Mouse (Mus musculus): ENCODE results near the gene Mrgprg. TPM values are rescaled to one million over a fixed set of nuclear protein-coding genes. Genes with fewer than 3 reads are reported as not detected.
A peak's percentile ranks its signal among the peaks of the same experiment; 100 is the strongest.

The Mrgprg gene
- polyA plus RNA-seq, 1 experiment from 2014 or later: not detected

DNA sequence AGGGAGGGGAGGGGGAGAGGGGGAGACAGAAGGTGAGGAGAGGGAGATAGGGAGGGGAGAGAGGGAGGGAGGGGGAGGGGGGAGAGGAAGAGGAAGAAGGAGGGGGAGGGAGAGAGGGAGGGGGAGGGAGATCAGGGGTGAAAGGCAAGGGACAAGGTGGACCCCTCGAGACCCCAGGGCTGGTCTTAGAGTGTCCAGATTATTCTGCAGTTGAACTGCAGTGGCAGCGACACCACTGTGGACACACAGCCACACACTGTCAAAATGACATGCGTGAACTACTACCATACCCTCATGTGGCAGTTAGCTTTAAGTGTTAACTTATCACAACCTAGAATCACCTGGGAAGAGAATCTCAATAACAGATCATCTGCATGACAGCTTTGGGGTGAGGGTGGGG lies 17.7 kb downstream of the Mrgprg start:
- Histone ChIP-seq H3K4me2 (ENCODE audit: low read depth, low read length) (no peak overlapping the region), H3K36me3 (ENCODE audit: control insufficient read depth, insufficient read depth, low read length) (no peaks in the 10 kb centered on the region), H3K27ac (ENCODE audit: low read length) (no peak overlapping the region), H3K4me1 (ENCODE audit: control insufficient read depth, insufficient read depth, low read length) (0 out of 2 replicates have a peak, but pooled peaks cover 5% of the 10 kb centered on the region), H3K4me3 (ENCODE audit: low read length) (no peak overlapping the region), H3K9ac (ENCODE audit: low read depth, low read length) (no peak overlapping the region), H3K9me3 (ENCODE audit: control insufficient read depth, low read length) (no peaks in the 10 kb centered on the region), H3K27me3 (replicated peaks; ENCODE audit: control insufficient read depth, insufficient read depth, low read length) (no peaks in the 10 kb centered on the region)
- 65% methylated on average over 3 of the region's 3 CpGs for WGBS
- ATAC-seq: no peak

GRCm38 (mm10) chr7:143748041-143748868 lies 18.5 kb downstream of the Mrgprg start:
- WGBS: 3% methylated on average over 16 of the region's 16 CpGs
- Histone ChIP-seq H3K4me2 (ENCODE audit: low read depth, low read length) (peak overlapping the region; percentile 44), H3K36me3 (ENCODE audit: control insufficient read depth, insufficient read depth, low read length) (no peaks in the 10 kb centered on the region), H3K27me3 (replicated peaks; ENCODE audit: control insufficient read depth, insufficient read depth, low read length) (no peaks in the 10 kb centered on the region), H3K4me3 (ENCODE audit: low read length) (peak overlapping the region; percentile 24), H3K9me3 (ENCODE audit: control insufficient read depth, low read length) (no peaks in the 10 kb centered on the region), H3K27ac (ENCODE audit: low read length) (no peak overlapping the region), H3K4me1 (ENCODE audit: control insufficient read depth, insufficient read depth, low read length) (0 out of 2 replicates have a peak, but pooled peaks cover 5% of the 10 kb centered on the region), H3K9ac (ENCODE audit: low read depth, low read length) (peak overlapping the region; percentile 53)
- peak; percentile 73 for ATAC-seq

- Histone ChIP-seq H3K27me3 (replicated peaks; ENCODE audit: control insufficient read depth, insufficient read depth, low read length) (no peaks in the 10 kb centered on the region), H3K27ac (ENCODE audit: low read length) (0 out of 2 replicates have a peak overlapping the region, but pooled peaks have one; percentile 87), H3K9ac (ENCODE audit: low read depth, low read length) (peak overlapping the region; percentile 87), H3K4me3 (ENCODE audit: low read length) (peak overlapping the region; percentile 82), H3K9me3 (ENCODE audit: control insufficient read depth, low read length) (no peaks in the 10 kb centered on the region), H3K4me1 (ENCODE audit: control insufficient read depth, insufficient read depth, low read length) (peaks cover 30% of the 10 kb centered on the region), H3K36me3 (ENCODE audit: control insufficient read depth, insufficient read depth, low read length) (no peaks in the 10 kb centered on the region), H3K4me2 (ENCODE audit: low read depth, low read length) (peak overlapping the region; percentile 91)
- WGBS: 30% methylated on average over 2 of the region's 2 CpGs
- ATAC-seq: peak; percentile 34
Measured at GRCm38 (mm10) chr7:143740653-143741052, 26.1 kb downstream of the Mrgprg start.

DNA sequence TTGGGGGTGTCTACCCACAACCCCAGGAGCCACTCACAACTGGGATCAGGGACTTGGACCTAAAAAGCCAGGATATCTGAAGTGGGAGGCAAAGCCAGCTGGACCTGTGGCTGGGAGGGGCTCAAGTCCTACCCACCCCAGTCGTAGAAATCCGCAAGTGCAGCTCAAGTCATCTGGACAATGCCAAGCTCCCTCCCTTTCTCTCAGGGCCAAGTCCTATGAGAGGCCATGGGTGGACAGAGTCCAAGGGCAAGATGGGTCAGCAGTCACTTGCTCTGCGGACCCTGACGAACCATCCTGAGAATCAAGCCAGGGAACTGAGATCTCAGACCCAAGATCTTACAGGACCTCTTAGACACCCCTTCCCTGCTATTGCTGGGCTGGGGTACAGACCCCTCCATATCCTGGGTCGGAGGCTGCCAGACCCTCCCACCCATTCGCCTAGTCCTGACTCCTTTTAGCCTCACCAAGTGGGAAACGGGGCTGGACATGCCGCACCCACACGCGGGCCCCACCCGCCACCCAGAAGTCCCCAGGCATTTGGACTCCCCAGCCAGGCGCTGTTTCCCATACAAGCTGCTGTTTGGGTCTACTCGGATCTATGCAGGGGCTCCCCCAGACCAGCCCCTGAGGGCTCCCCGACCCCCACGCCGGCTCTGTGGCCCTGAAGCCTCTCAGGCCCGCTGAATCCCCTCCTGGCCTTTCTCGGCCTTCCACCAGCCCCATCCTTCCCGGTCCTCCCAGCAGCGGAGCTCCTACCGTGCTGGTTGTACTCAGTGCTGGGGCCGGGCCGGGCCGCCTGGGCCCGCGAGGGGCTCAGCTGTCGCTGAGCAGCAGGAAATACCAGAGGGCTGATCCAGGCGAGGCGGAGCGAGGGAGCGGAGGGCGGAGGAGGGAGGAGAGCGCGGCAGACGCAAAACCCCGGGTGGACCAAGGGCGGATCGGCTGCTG lies 27.0 kb downstream of the Mrgprg start:
- Histone ChIP-seq H3K4me2 (ENCODE audit: low read depth, low read length) (peak overlapping the region; percentile 91), H3K36me3 (ENCODE audit: control insufficient read depth, insufficient read depth, low read length) (no peaks in the 10 kb centered on the region), H3K9me3 (ENCODE audit: control insufficient read depth, low read length) (no peaks in the 10 kb centered on the region), H3K4me3 (ENCODE audit: low read length) (peak overlapping the region; percentile 82), H3K4me1 (ENCODE audit: control insufficient read depth, insufficient read depth, low read length) (peaks cover 30% of the 10 kb centered on the region), H3K27me3 (replicated peaks; ENCODE audit: control insufficient read depth, insufficient read depth, low read length) (no peaks in the 10 kb centered on the region), H3K27ac (ENCODE audit: low read length) (peak overlapping the region; percentile 87), H3K9ac (ENCODE audit: low read depth, low read length) (peak overlapping the region; percentile 87)
- 2% methylated on average over 38 of the region's 38 CpGs for WGBS
- peak; percentile 95 for ATAC-seq

DNA sequence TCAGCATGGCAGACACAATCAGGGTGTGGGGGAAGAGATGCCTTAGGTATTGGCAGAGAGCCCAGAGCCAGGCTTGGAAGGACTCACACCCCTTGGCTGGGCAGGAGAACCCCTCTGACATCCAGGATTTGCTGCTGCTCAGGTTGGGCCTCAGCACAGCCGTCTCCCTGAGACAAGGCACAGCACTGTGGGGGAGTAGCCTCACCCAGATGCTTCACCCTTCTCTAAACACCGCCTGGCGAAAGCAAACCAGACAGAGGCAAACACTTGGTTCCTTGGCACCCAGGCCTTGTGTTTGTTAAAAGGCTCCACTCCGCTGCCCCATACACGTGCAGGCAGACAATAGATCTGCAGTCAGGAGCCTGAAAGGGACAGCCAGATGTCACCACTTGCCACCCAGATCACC lies 28.2 kb downstream of the Mrgprg start:
- H3K9ac ChIP-seq (ENCODE audit: low read depth, low read length): peak overlapping the region; percentile 87; the same call in 1 of the 2 replicates
- H3K4me2 ChIP-seq (ENCODE audit: low read depth, low read length): peak overlapping the region; percentile 91
- H3K27ac ChIP-seq (ENCODE audit: low read length): peak overlapping the region; percentile 87; the same call in 1 of the 2 replicates
- no peaks in the 10 kb centered on the region for H3K9me3 ChIP-seq (ENCODE audit: control insufficient read depth, low read length)
- peaks cover 30% of the 10 kb centered on the region for H3K4me1 ChIP-seq (ENCODE audit: control insufficient read depth, insufficient read depth, low read length)
- H3K27me3 ChIP-seq (replicated peaks; ENCODE audit: control insufficient read depth, insufficient read depth, low read length): no peaks in the 10 kb centered on the region
- ATAC-seq: peak; percentile 31; the same call in 1 of the 2 replicates
- H3K4me3 ChIP-seq (ENCODE audit: low read length): peak overlapping the region; percentile 82
- H3K36me3 ChIP-seq (ENCODE audit: control insufficient read depth, insufficient read depth, low read length): no peaks in the 10 kb centered on the region
- WGBS: 29% methylated on average over 5 of the region's 5 CpGs

DNA sequence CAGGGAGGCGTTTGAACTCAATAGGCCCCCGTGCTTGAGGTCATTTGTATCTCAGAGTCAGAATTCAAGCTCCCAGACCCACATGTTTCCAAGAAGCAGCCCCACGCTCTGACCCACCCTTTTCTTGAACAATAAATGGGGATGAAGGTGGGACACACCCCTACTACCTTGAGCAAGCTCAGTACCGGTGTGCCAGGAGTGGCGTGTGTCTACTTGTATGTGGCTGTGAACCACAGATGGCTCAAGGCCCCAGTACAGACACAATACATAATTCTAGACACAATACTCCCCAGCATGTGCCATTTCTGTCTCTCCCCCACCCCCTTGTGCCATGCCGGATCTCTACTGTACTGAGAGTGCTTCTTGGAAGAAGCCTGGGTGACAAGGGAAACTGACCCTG lies 28.6 kb downstream of the Mrgprg start:
- Histone ChIP-seq H3K4me3 (ENCODE audit: low read length) (no peak overlapping the region), H3K27me3 (replicated peaks; ENCODE audit: control insufficient read depth, insufficient read depth, low read length) (no peaks in the 10 kb centered on the region), H3K9ac (ENCODE audit: low read depth, low read length) (no peak overlapping the region), H3K4me1 (ENCODE audit: control insufficient read depth, insufficient read depth, low read length) (peaks cover 30% of the 10 kb centered on the region), H3K27ac (ENCODE audit: low read length) (0 out of 2 replicates have a peak overlapping the region, but pooled peaks have one; percentile 87), H3K4me2 (ENCODE audit: low read depth, low read length) (peak overlapping the region; percentile 91), H3K36me3 (ENCODE audit: control insufficient read depth, insufficient read depth, low read length) (no peaks in the 10 kb centered on the region), H3K9me3 (ENCODE audit: control insufficient read depth, low read length) (no peaks in the 10 kb centered on the region)
- 50% methylated on average over 6 of the region's 6 CpGs for WGBS
- no peak for ATAC-seq

- Histone ChIP-seq H3K36me3 (ENCODE audit: control insufficient read depth, insufficient read depth, low read length) (no peaks in the 10 kb centered on the region), H3K27me3 (replicated peaks; ENCODE audit: control insufficient read depth, insufficient read depth, low read length) (no peaks in the 10 kb centered on the region), H3K9me3 (ENCODE audit: control insufficient read depth, low read length) (no peaks in the 10 kb centered on the region), H3K4me3 (ENCODE audit: low read length) (no peak overlapping the region), H3K4me1 (ENCODE audit: control insufficient read depth, insufficient read depth, low read length) (peaks cover 14% of the 10 kb centered on the region), H3K9ac (ENCODE audit: low read depth, low read length) (no peak overlapping the region), H3K27ac (ENCODE audit: low read length) (no peak overlapping the region), H3K4me2 (ENCODE audit: low read depth, low read length) (no peak overlapping the region)
- 95% methylated on average over 4 of the region's 4 CpGs for WGBS
- ATAC-seq: no peak
Measured at GRCm38 (mm10) chr7:143733746-143734145, 33.0 kb downstream of the Mrgprg start.

GRCm38 (mm10) chr7:143729886-143730285 lies 36.9 kb downstream of the Mrgprg start:
- no peak overlapping the region for H3K27ac ChIP-seq (ENCODE audit: low read length)
- 62% methylated on average over 10 of the region's 10 CpGs for WGBS
- no peaks in the 10 kb centered on the region for H3K27me3 ChIP-seq (replicated peaks; ENCODE audit: control insufficient read depth, insufficient read depth, low read length)
- H3K4me2 ChIP-seq (ENCODE audit: low read depth, low read length): no peak overlapping the region
- H3K9ac ChIP-seq (ENCODE audit: low read depth, low read length): peak overlapping the region; percentile 30; the same call in 1 of the 2 replicates
- no peaks in the 10 kb centered on the region for H3K36me3 ChIP-seq (ENCODE audit: control insufficient read depth, insufficient read depth, low read length)
- no peak overlapping the region for H3K4me3 ChIP-seq (ENCODE audit: low read length)
- no peaks in the 10 kb centered on the region for H3K9me3 ChIP-seq (ENCODE audit: control insufficient read depth, low read length)
- ATAC-seq: peak; percentile 46; the same call in 1 of the 2 replicates
- no peaks in the 10 kb centered on the region; the same call in 1 of the 2 replicates for H3K4me1 ChIP-seq (ENCODE audit: control insufficient read depth, insufficient read depth, low read length)

DNA sequence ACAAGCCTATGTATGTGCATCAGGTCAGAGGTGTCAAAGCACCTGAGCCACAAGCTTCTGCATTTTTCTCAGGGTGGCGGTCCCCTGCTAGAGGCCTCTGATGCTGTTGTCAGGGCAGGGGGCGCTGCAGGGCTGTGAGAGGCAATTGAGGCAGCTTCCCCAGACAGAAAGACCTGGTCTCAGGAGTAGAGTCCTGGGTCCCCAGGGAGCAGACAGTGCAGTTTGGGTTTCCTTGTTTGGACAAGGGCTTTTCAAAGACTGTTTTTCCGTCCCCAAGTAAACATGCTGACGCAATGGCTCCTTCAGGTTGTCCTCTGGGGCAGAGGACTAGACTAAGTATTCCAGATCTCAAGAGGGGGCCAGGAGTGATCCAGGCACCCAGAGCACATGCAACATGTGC lies 40.4 kb downstream of the Mrgprg start:
- peaks cover 5% of the 10 kb centered on the region for H3K4me1 ChIP-seq (ENCODE audit: control insufficient read depth, insufficient read depth, low read length)
- H3K27ac ChIP-seq (ENCODE audit: low read length): no peak overlapping the region
- no peak overlapping the region for H3K9ac ChIP-seq (ENCODE audit: low read depth, low read length)
- no peak overlapping the region for H3K4me3 ChIP-seq (ENCODE audit: low read length)
- 73% methylated on average over 4 of the region's 4 CpGs for WGBS
- ATAC-seq: no peak
- no peaks in the 10 kb centered on the region for H3K9me3 ChIP-seq (ENCODE audit: control insufficient read depth, low read length)
- H3K4me2 ChIP-seq (ENCODE audit: low read depth, low read length): no peak overlapping the region
- H3K27me3 ChIP-seq (replicated peaks; ENCODE audit: control insufficient read depth, insufficient read depth, low read length): no peaks in the 10 kb centered on the region
- H3K36me3 ChIP-seq (ENCODE audit: control insufficient read depth, insufficient read depth, low read length): no peaks in the 10 kb centered on the region

Measured in intestine, embryonic 16.5 days (tissue).